Mouse (Mus musculus) kidney, adult 2 months (tissue): ENCODE measurements around the gene Rbfox1.

ENCODE experiments used
- CTCF ChIP-seq: fragments of 200-500 bp; conservative IDR thresholded peaks from 2 replicates; pipeline ENCODE4 v1.5.1; 2011; ENCODE audit warnings: low read depth, mild to moderate bottlenecking, control low read depth, low read length, moderate library complexity, mixed read lengths; ENCODE audit not compliant: insufficient read depth, insufficient read length
- POLR2A ChIP-seq: fragments of 200-500 bp; IDR thresholded peaks from one replicate; pipeline ENCODE4 v1.6.1; 2011; ENCODE audit warnings: low read depth, low read length, control low read depth

DNA sequence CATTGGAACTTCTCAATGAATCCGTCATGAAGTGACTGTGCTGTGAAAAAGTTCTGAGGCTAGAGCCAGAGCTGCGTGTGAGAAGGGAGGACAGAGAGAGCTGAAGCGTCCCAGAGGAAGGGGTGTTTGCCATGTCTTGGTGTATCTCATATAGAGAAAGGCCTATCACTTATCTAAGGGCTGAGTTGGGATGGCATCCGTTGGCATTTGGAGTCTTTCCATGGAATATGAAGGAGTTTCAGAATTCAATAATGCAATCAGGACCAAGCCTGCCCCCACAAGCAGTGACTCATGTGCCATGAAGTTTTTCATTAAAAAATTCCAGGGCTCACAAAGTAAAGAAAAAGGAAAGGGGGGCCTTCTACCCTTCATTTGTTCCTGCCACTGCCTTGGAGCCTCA, 112.0 kb downstream of the Rbfox1 start:
- TF ChIP-seq CTCF (no peak), POLR2A (no peak)
